Comparison of ENCODE assay signal across 21 mouse cellular contexts in the genomic region with DNA sequence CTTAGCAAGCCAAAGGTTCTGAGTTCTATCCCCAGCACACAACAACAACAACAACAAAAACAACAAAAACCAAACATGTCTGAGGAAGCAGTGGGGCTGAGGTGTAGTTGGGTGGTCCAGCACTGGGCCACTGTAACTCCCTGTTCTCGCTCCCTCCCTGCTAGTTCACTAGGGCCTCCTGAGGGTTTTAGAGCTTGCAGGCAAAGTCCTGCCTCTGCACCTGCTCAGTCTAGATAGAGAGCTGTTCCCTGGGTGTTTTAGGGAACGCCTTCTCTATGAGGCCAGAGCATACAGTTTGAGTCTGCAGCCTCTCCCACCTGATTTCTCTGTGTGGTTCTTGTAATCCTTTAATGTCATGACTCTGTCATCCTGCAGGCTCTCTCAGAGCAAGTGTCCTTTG. TPM values are rescaled to one million over a fixed set of nuclear protein-coding genes. Genes with fewer than 3 reads are reported as not detected.
A peak's percentile ranks its signal among the peaks of the same experiment; 100 is the strongest.
DNase-seq lines count a peak whose midpoint lies in the region; ATAC-seq lines count a peak whose summit lies in the region.
"Had no signal": no experiment of that assay in that cellular context is flagged by ENCODE, and none has a peak within 500 bp of the region (broad histone marks: within the 10 kb centered on the region; RNA-seq: fewer than 3 reads in every experiment).

No protein-coding gene starts in this region.

- no peaks in the 10 kb centered on the region for H3K36me3 ChIP-seq in liver, embryonic 13.5 days
- H3K36me3 ChIP-seq in liver, embryonic 11.5 days (ENCODE audit: control insufficient read depth, insufficient read depth, low read length) = no peaks in the 10 kb centered on the region
- H3K36me3 ChIP-seq in intestine, embryonic 14.5 days (ENCODE audit: control insufficient read depth, insufficient read depth, low read length) = no peaks in the 10 kb centered on the region
- no peaks in the 10 kb centered on the region for H3K36me3 ChIP-seq in intestine, embryonic 16.5 days (ENCODE audit: control insufficient read depth, insufficient read depth, low read length)
- no peaks in the 10 kb centered on the region for H3K36me3 ChIP-seq in stomach, embryonic 16.5 days (ENCODE audit: control insufficient read depth, insufficient read depth, low read length)
- H3K36me3 ChIP-seq: heart, embryonic 13.5 days; hindbrain, embryonic 12.5 days had no signal

- H3K4me1 ChIP-seq in liver, embryonic 13.5 days (replicated peaks) = peaks cover 33% of the 10 kb centered on the region; the same call in 1 of the 2 replicates
- H3K4me1 ChIP-seq in liver, embryonic 11.5 days (replicated peaks; ENCODE audit: control insufficient read depth, insufficient read depth, low read length) = peaks cover 10% of the 10 kb centered on the region
- peaks cover 12% of the 10 kb centered on the region for H3K4me1 ChIP-seq in intestine, embryonic 14.5 days (replicated peaks; ENCODE audit: control insufficient read depth, insufficient read depth, low read length)
- H3K4me1 ChIP-seq in intestine, embryonic 16.5 days (ENCODE audit: control insufficient read depth, insufficient read depth, low read length) = peaks cover 38% of the 10 kb centered on the region
- H3K4me1 ChIP-seq in stomach, embryonic 16.5 days (ENCODE audit: control insufficient read depth, insufficient read depth, low read length) = peaks cover 42% of the 10 kb centered on the region

- no peak overlapping the region for H3K4me2 ChIP-seq in liver, embryonic 13.5 days
- no peak overlapping the region for H3K4me2 ChIP-seq in liver, embryonic 11.5 days
- no peak overlapping the region for H3K4me2 ChIP-seq in intestine, embryonic 14.5 days (ENCODE audit: low read length)
- H3K4me2 ChIP-seq in intestine, embryonic 16.5 days (ENCODE audit: low read depth, low read length) = no peak overlapping the region
- no peak overlapping the region for H3K4me2 ChIP-seq in stomach, embryonic 16.5 days (ENCODE audit: low read depth, low read length)
- H3K4me2 ChIP-seq: heart, embryonic 13.5 days; hindbrain, embryonic 12.5 days; midbrain, embryonic 11.5 days had no signal

- H3K27me3 ChIP-seq in liver, embryonic 13.5 days = peaks cover 15% of the 10 kb centered on the region; the same call in 1 of the 2 replicates
- peaks cover 13% of the 10 kb centered on the region for H3K27me3 ChIP-seq in liver, embryonic 11.5 days (replicated peaks; ENCODE audit: control insufficient read depth, insufficient read depth, low read length)
- H3K27me3 ChIP-seq in intestine, embryonic 14.5 days (replicated peaks; ENCODE audit: control insufficient read depth, insufficient read depth, low read length) = no peaks in the 10 kb centered on the region
- H3K27me3 ChIP-seq in intestine, embryonic 16.5 days (replicated peaks; ENCODE audit: control insufficient read depth, insufficient read depth, low read length) = no peaks in the 10 kb centered on the region
- no peaks in the 10 kb centered on the region for H3K27me3 ChIP-seq in stomach, embryonic 16.5 days (ENCODE audit: control insufficient read depth, insufficient read depth, low read length)

- no peak overlapping the region for H3K27ac ChIP-seq in liver, embryonic 13.5 days
- no peak overlapping the region for H3K27ac ChIP-seq in liver, embryonic 11.5 days (ENCODE audit: low read depth, low read length)
- H3K27ac ChIP-seq in intestine, embryonic 14.5 days (ENCODE audit: low read depth) = peak overlapping the region; percentile 69
- H3K27ac ChIP-seq in intestine, embryonic 16.5 days (ENCODE audit: low read length) = peak overlapping the region; percentile 86
- H3K27ac ChIP-seq in stomach, embryonic 16.5 days (ENCODE audit: low read length) = peak overlapping the region; percentile 89
- H3K27ac ChIP-seq: heart, adult 2 months; heart, embryonic 13.5 days; hindbrain, embryonic 12.5 days had no signal

- H3K4me3 ChIP-seq in liver, embryonic 13.5 days (replicated peaks) = no peak overlapping the region
- no peak overlapping the region for H3K4me3 ChIP-seq in liver, embryonic 11.5 days (ENCODE audit: low read depth, low read length)
- no peak overlapping the region for H3K4me3 ChIP-seq in intestine, embryonic 14.5 days (ENCODE audit: low read depth, low read length)
- H3K4me3 ChIP-seq in intestine, embryonic 16.5 days (ENCODE audit: low read length) = no peak overlapping the region
- no peak overlapping the region for H3K4me3 ChIP-seq in stomach, embryonic 16.5 days (replicated peaks; ENCODE audit: low read length)
- H3K4me3 ChIP-seq: heart, adult 2 months; heart, embryonic 13.5 days; hindbrain, embryonic 12.5 days had no signal

- H3K9me3 ChIP-seq in liver, embryonic 13.5 days (replicated peaks) = no peaks in the 10 kb centered on the region
- no peaks in the 10 kb centered on the region for H3K9me3 ChIP-seq in liver, embryonic 11.5 days (ENCODE audit: control insufficient read depth, low read length)
- H3K9me3 ChIP-seq in intestine, embryonic 14.5 days (ENCODE audit: control insufficient read depth, low read length) = no peaks in the 10 kb centered on the region
- H3K9me3 ChIP-seq in intestine, embryonic 16.5 days (ENCODE audit: control insufficient read depth, low read length) = no peaks in the 10 kb centered on the region
- no peaks in the 10 kb centered on the region for H3K9me3 ChIP-seq in stomach, embryonic 16.5 days (replicated peaks; ENCODE audit: control insufficient read depth, low read length)
- H3K9me3 ChIP-seq: heart, embryonic 13.5 days; hindbrain, embryonic 12.5 days had no signal

- no peak for DNase-seq in liver, embryonic 13.5 days
- no peak for DNase-seq in liver, embryonic 11.5 days (ENCODE audit: low spot score)
- DNase-seq in intestine, embryonic 14.5 days (ENCODE audit: low spot score) = no peak
- DNase-seq in left cerebral cortex, adult 11 months (ENCODE audit: low spot score) = no peak
- DNase-seq in cerebellum, adult 11-12 months = no peak
- DNase-seq: adrenal gland, postnatal 10 days; cerebellum, adult 8-10 months; cerebellum, postnatal 36 days; gastrocnemius, postnatal 25 days; heart, adult 2 months; kidney, postnatal 25 days; layer of hippocampus, postnatal 36 days; lung, adult 2 months; thymus, postnatal 25 days had no signal

- ATAC-seq in liver, embryonic 13.5 days (ENCODE audit: low read depth) = peak; percentile 54
- ATAC-seq in liver, embryonic 11.5 days (replicated peaks; ENCODE audit: low FRiP score) = no peak
- ATAC-seq in intestine, embryonic 14.5 days (replicated peaks; ENCODE audit: low FRiP score, low TSS enrichment, low read depth) = 0 out of 2 replicates have a peak, but pooled peaks have one; percentile 9
- peak; percentile 47 for ATAC-seq in intestine, embryonic 16.5 days
- ATAC-seq in stomach, embryonic 16.5 days (ENCODE audit: insufficient read depth, low FRiP score) = no peak
- ATAC-seq: activated CD4-positive, CD25-positive, alpha-beta regulatory T cell, adult 4 months; forebrain, embryonic 16.5 days had no signal

- H3K9ac ChIP-seq in liver, embryonic 13.5 days = no peak overlapping the region
- H3K9ac ChIP-seq in liver, embryonic 11.5 days (ENCODE audit: low read depth, low read length) = no peak overlapping the region
- H3K9ac ChIP-seq in intestine, embryonic 14.5 days (ENCODE audit: low read length) = no peak overlapping the region
- 0 out of 2 replicates have a peak overlapping the region, but pooled peaks have one; percentile 12 for H3K9ac ChIP-seq in intestine, embryonic 16.5 days (ENCODE audit: low read depth, low read length)
- no peak overlapping the region for H3K9ac ChIP-seq in stomach, embryonic 16.5 days (ENCODE audit: low read length)
- H3K9ac ChIP-seq: heart, embryonic 13.5 days; hindbrain, embryonic 12.5 days had no signal

- WGBS in liver, embryonic 13.5 days (ENCODE audit: insufficient replicate concordance) = 47% methylated on average over 2 of the region's 2 CpGs
- 65% methylated on average over 2 of the region's 2 CpGs for WGBS in liver, embryonic 11.5 days
- 41% methylated on average over 2 of the region's 2 CpGs for WGBS in intestine, embryonic 14.5 days
- WGBS in intestine, embryonic 16.5 days = 53% methylated on average over 2 of the region's 2 CpGs
- 55% methylated on average over 2 of the region's 2 CpGs for WGBS in stomach, embryonic 16.5 days

RNA-seq across cellular contexts. Expression of a gene that starts 11.9 kb away (rescaled TPM):
- polyA plus RNA-seq in liver, embryonic 13.5 days (2015; fragmentation: Nextera tagmentation; extraction: Ambion mirVana) = 5.9 and 6.9 TPM in 2 replicates
- 22.6 and 25.3 TPM in 2 replicates for polyA plus RNA-seq in liver, embryonic 11.5 days (2014; fragmentation: Nextera tagmentation; extraction: Ambion mirVana)
- 61.0 and 67.2 TPM in 2 replicates for polyA plus RNA-seq in intestine, embryonic 14.5 days (2014; fragmentation: Nextera tagmentation; extraction: Ambion mirVana)
- 25.9 and 36.1 TPM in 2 replicates for polyA plus RNA-seq in intestine, embryonic 16.5 days (2015; fragmentation: Nextera tagmentation; extraction: Ambion mirVana)
- 34.4 and 38.5 TPM in 2 replicates for polyA plus RNA-seq in stomach, embryonic 16.5 days (2015; fragmentation: Nextera tagmentation; extraction: Ambion mirVana)
- polyA plus RNA-seq: activated CD4-positive, CD25-positive, alpha-beta regulatory T cell, adult 4 months had no signal

Comparison
In these comparisons a context has a peak if more than half of its experiments do, and no peak if none do; other contexts are left out.
1. ATAC-seq: peak in liver, embryonic 13.5 days (single experiment), intestine, embryonic 14.5 days (single experiment) and intestine, embryonic 16.5 days (single experiment); none in liver, embryonic 11.5 days (single experiment) and stomach, embryonic 16.5 days (single experiment).
2. H3K27ac ChIP-seq: peak in intestine, embryonic 14.5 days (single experiment), intestine, embryonic 16.5 days (single experiment) and stomach, embryonic 16.5 days (single experiment); none in liver, embryonic 13.5 days (single experiment) and liver, embryonic 11.5 days (single experiment).